Mouse (Mus musculus) neural tube, embryonic 11.5 days (tissue): ENCODE measurements around the gene Golga2. TPM values are rescaled to one million over a fixed set of nuclear protein-coding genes. Genes with fewer than 3 reads are reported as not detected.

Experiments
- ATAC-seq: fragments of 200-750 bp; cut with Nextera tagmentation; 2 replicates; pipeline ENCODE4 v1.8.0; 2017; ENCODE audit warnings: moderate number of reproducible peaks, mild to moderate bottlenecking, moderate TSS enrichment, moderate library complexity; ENCODE audit not compliant: insufficient read depth, low FRiP score, low TSS enrichment
- DNase-seq: peaks from one replicate; pipeline ENCODE4 v3.0.0-alpha.2; 2015; ENCODE audit warnings: low spot score
- H3K27ac ChIP-seq: fragments of 300-500 bp; sonication (generic); 2 replicates; pipeline ENCODE4 v1.5.1; 2014; ENCODE audit warnings: low read depth, mild to moderate bottlenecking, low read length
- H3K27me3 ChIP-seq: fragments of 300-500 bp; sonication (generic); 2 replicates; pipeline ENCODE4 v1.6.1; 2014; ENCODE audit warnings: mild to moderate bottlenecking, low read length, mixed read lengths; ENCODE audit not compliant: control insufficient read depth, insufficient read depth
- H3K36me3 ChIP-seq: fragments of 300-500 bp; sonication (generic); 2 replicates; pipeline ENCODE4 v1.6.1; 2014; ENCODE audit warnings: mild to moderate bottlenecking, low read length, moderate library complexity, mixed read lengths; ENCODE audit not compliant: control insufficient read depth, insufficient read depth
- H3K4me1 ChIP-seq: fragments of 300-500 bp; sonication (generic); 2 replicates; pipeline ENCODE4 v1.6.1; 2014; ENCODE audit warnings: low read length, mixed read lengths; ENCODE audit not compliant: control insufficient read depth, insufficient read depth
- H3K4me2 ChIP-seq: fragments of 300-500 bp; sonication (generic); 2 replicates; pipeline ENCODE4 v1.6.1; 2014; ENCODE audit warnings: low read depth, mild to moderate bottlenecking, moderate library complexity
- H3K4me3 ChIP-seq: fragments of 300-500 bp; sonication (generic); 2 replicates; pipeline ENCODE4 v1.5.1; 2014; ENCODE audit warnings: low read depth, low read length
- H3K9ac ChIP-seq: fragments of 300-500 bp; sonication (generic); 2 replicates; pipeline ENCODE4 v1.6.1; 2014; ENCODE audit warnings: mild to moderate bottlenecking, low read length
- H3K9me3 ChIP-seq: fragments of 300-500 bp; sonication (generic); 2 replicates; pipeline ENCODE4 v1.6.1; 2016; ENCODE audit warnings: low read length; ENCODE audit not compliant: control insufficient read depth
- WGBS: fragments of 180-500 bp; shearing (Covaris S2); extraction: QIAGEN DNeasy Blood & Tissue Kit; methylation state at CpG from one replicate; pipeline ENCODE4 v1.1.7; 2014; 5-methylcytosine and 5-hydroxymethylcytosine counted together
- polyA plus RNA-seq: library from polyadenylated mRNA; unstranded; fragments of >200 nt; fragmentation: Nextera tagmentation; extraction: Ambion mirVana; gene quantifications from 2 replicates; pipeline ENCODE4 v1.2.1, GENCODE M21; 2014

Gene Golga2
- polyA plus RNA-seq, 1 experiment from 2014 or later: 22.1 TPM

GRCm38 (mm10) chr2:32319586-32320580 is 32.7 kb downstream of the Golga2 start:
- Histone ChIP-seq H3K4me3 (no peak overlapping the region), H3K36me3 (no peaks in the 10 kb centered on the region), H3K27me3 (no peaks in the 10 kb centered on the region), H3K9me3 (no peaks in the 10 kb centered on the region), H3K27ac (peak overlapping the region; percentile 53), H3K9ac (no peak overlapping the region), H3K4me1 (peaks cover 13% of the 10 kb centered on the region), H3K4me2 (peak overlapping the region; percentile 9; the same call in 1 of the 2 replicates)
- WGBS: 46% methylated on average over 9 of the region's 9 CpGs
- no peak for ATAC-seq
- DNase-seq: peak; percentile 61

- no peak overlapping the region for H3K9ac ChIP-seq
- ATAC-seq (no peak), DNase-seq (no peak)
- no peak overlapping the region for H3K4me2 ChIP-seq
- no peaks in the 10 kb centered on the region for H3K36me3 ChIP-seq
- WGBS: 65% methylated on average over 11 of the region's 11 CpGs
- no peaks in the 10 kb centered on the region for H3K9me3 ChIP-seq
- H3K4me3 ChIP-seq: no peak overlapping the region
- H3K27ac ChIP-seq: peak overlapping the region; percentile 20; the same call in 1 of the 2 replicates
- H3K27me3 ChIP-seq: no peaks in the 10 kb centered on the region
- peaks cover 13% of the 10 kb centered on the region for H3K4me1 ChIP-seq
Observed at GRCm38 (mm10) chr2:32320721-32321120, 33.5 kb downstream of the Golga2 start.

GRCm38 (mm10) chr2:32321591-32322298 is 34.6 kb downstream of the Golga2 start:
- ATAC-seq: no peak
- Histone ChIP-seq H3K4me3 (no peak overlapping the region), H3K9me3 (no peaks in the 10 kb centered on the region), H3K4me1 (peaks cover 13% of the 10 kb centered on the region), H3K27ac (no peak overlapping the region), H3K27me3 (no peaks in the 10 kb centered on the region), H3K9ac (no peak overlapping the region), H3K36me3 (no peaks in the 10 kb centered on the region), H3K4me2 (no peak overlapping the region)
- DNase-seq: no peak
- WGBS: 68% methylated on average over 9 of the region's 9 CpGs

GRCm38 (mm10) chr2:32322754-32323741 is 35.9 kb downstream of the Golga2 start:
- H3K4me3 ChIP-seq: no peak overlapping the region
- WGBS: 82% methylated on average over 7 of the region's 7 CpGs
- H3K9me3 ChIP-seq: no peaks in the 10 kb centered on the region
- H3K36me3 ChIP-seq: no peaks in the 10 kb centered on the region
- no peaks in the 10 kb centered on the region for H3K27me3 ChIP-seq
- H3K27ac ChIP-seq: no peak overlapping the region
- no peak for ATAC-seq
- DNase-seq: no peak
- H3K4me1 ChIP-seq: peaks cover 3% of the 10 kb centered on the region
- H3K9ac ChIP-seq: no peak overlapping the region
- no peak overlapping the region for H3K4me2 ChIP-seq

- Histone ChIP-seq H3K9me3 (no peaks in the 10 kb centered on the region), H3K36me3 (no peaks in the 10 kb centered on the region), H3K27me3 (no peaks in the 10 kb centered on the region), H3K4me1 (peaks cover 8% of the 10 kb centered on the region), H3K4me3 (no peak overlapping the region), H3K27ac (no peak overlapping the region), H3K4me2 (no peak overlapping the region), H3K9ac (no peak overlapping the region)
- no peak for DNase-seq
- 62% methylated on average over 4 of the region's 4 CpGs for WGBS
- no peak for ATAC-seq
Observed at GRCm38 (mm10) chr2:32324322-32324721, 37.1 kb downstream of the Golga2 start.

GRCm38 (mm10) chr2:32325342-32325741 is 38.2 kb downstream of the Golga2 start:
- 81% methylated on average over 7 of the region's 7 CpGs for WGBS
- no peak overlapping the region for H3K27ac ChIP-seq
- DNase-seq: no peak

GRCm38 (mm10) chr2:32327200-32327599 is 40.0 kb downstream of the Golga2 start:
- H3K9me3 ChIP-seq: no peaks in the 10 kb centered on the region
- no peak overlapping the region for H3K4me3 ChIP-seq
- H3K4me2 ChIP-seq: no peak overlapping the region
- 90% methylated on average over 4 of the region's 4 CpGs for WGBS
- no peak overlapping the region for H3K27ac ChIP-seq
- no peaks in the 10 kb centered on the region for H3K36me3 ChIP-seq
- H3K4me1 ChIP-seq: peaks cover 8% of the 10 kb centered on the region
- no peak for ATAC-seq
- no peak for DNase-seq
- no peaks in the 10 kb centered on the region for H3K27me3 ChIP-seq
- H3K9ac ChIP-seq: no peak overlapping the region

More at GRCm38 (mm10) chr2:32325342-32325741, 38.2 kb downstream of the Golga2 start:
- Histone ChIP-seq H3K4me2 (no peak overlapping the region), H3K4me1 (peaks cover 8% of the 10 kb centered on the region), H3K9me3 (no peaks in the 10 kb centered on the region), H3K9ac (no peak overlapping the region), H3K27me3 (no peaks in the 10 kb centered on the region), H3K4me3 (no peak overlapping the region), H3K36me3 (no peaks in the 10 kb centered on the region)
- ATAC-seq: no peak

- Histone ChIP-seq H3K27ac (no peak overlapping the region), H3K27me3 (no peaks in the 10 kb centered on the region), H3K9ac (no peak overlapping the region), H3K4me1 (peaks cover 8% of the 10 kb centered on the region), H3K36me3 (no peaks in the 10 kb centered on the region; the same call in 1 of the 2 replicates), H3K9me3 (no peaks in the 10 kb centered on the region), H3K4me3 (no peak overlapping the region), H3K4me2 (no peak overlapping the region)
- DNase-seq (peak; percentile 50), ATAC-seq (no peak; the same call in 1 of the 2 replicates)
- WGBS: 13% methylated on average over 13 of the region's 13 CpGs
Observed at GRCm38 (mm10) chr2:32328911-32329460, 41.8 kb downstream of the Golga2 start.
